Mouse (Mus musculus) gastrocnemius, adult 18-20 months (tissue): Measurements from ENCODE around the gene Ifitm7. TPM values are rescaled to one million over a fixed set of nuclear protein-coding genes. Genes with fewer than 3 reads are reported as not detected.
"Not testable (repeated sequence)": the region's sequence is repeated elsewhere in the genome, so short reads cannot be mapped to it uniquely, and the experiment has no call there.

Source experiments
- DNase-seq: peaks from one replicate; pipeline ENCODE4 v3.0.0; 2021; ENCODE audit warnings: low spot score
- total RNA-seq, 2 experiments: library from RNA; stranded (reverse); gene quantifications; 2 replicates each; pipeline ENCODE4 v1.2.3; 2021

The Ifitm7 gene
- total RNA-seq, 2 experiments from 2014 or later = not detected

- DNase-seq = not testable (repeated sequence)
Measured at GRCm38 (mm10) chr16:13981726-13982125, 5.0 kb downstream of the Ifitm7 start.

- DNase-seq = not testable (repeated sequence)
Measured at GRCm38 (mm10) chr16:13977026-13977425, 9.7 kb downstream of the Ifitm7 start.

- not testable (repeated sequence) for DNase-seq
Measured at GRCm38 (mm10) chr16:13976358-13976896, 10.3 kb downstream of the Ifitm7 start.

GRCm38 (mm10) chr16:13972051-13972450 is 14.6 kb downstream of the Ifitm7 start:
- DNase-seq = no peak

- no peak for DNase-seq
Measured at GRCm38 (mm10) chr16:13969096-13969495, 17.6 kb downstream of the Ifitm7 start.

- no peak for DNase-seq
Measured at GRCm38 (mm10) chr16:13962053-13962452, 24.6 kb downstream of the Ifitm7 start.

- DNase-seq = no peak
Measured at GRCm38 (mm10) chr16:13951245-13951644, 35.4 kb downstream of the Ifitm7 start.

- DNase-seq = no peak
Measured at GRCm38 (mm10) chr16:13946306-13946705, 40.4 kb downstream of the Ifitm7 start.

- no peak for DNase-seq
Measured at GRCm38 (mm10) chr16:13945153-13945552, 41.5 kb downstream of the Ifitm7 start.

GRCm38 (mm10) chr16:13944752-13945151 is 41.9 kb downstream of the Ifitm7 start:
- no peak for DNase-seq

- no peak for DNase-seq
Measured at GRCm38 (mm10) chr16:13944178-13944577, 42.5 kb downstream of the Ifitm7 start.

GRCm38 (mm10) chr16:13940847-13941395 is 45.8 kb downstream of the Ifitm7 start:
- no peak for DNase-seq

GRCm38 (mm10) chr16:13940139-13940846 is 46.4 kb downstream of the Ifitm7 start:
- no peak for DNase-seq

Other genes with a start within 250 kb of the Ifitm7 start
- gene Rrn3, start 206.2 kb downstream of the Ifitm7 start, total RNA-seq = 10 to 100 TPM; 33.3 to 36.5 TPM
- 10 to 100 TPM; 40.2 to 43.4 TPM for gene Ntan1, start 168.0 kb downstream of the Ifitm7 start, total RNA-seq
- gene Pdxdc1, start 83.8 kb downstream of the Ifitm7 start, total RNA-seq = 10 to 100 TPM; 46.9 to 51.1 TPM
- under 1 TPM; 0.50 to 0.85 TPM for gene Mpv17l, start 83.7 kb downstream of the Ifitm7 start, total RNA-seq
- gene 2900011O08Rik, start 284 bp downstream of the Ifitm7 start, total RNA-seq = not detected
- gene Nde1, start 176.4 kb upstream of the Ifitm7 start, total RNA-seq = 10 to 100 TPM; 28.6 to 31.3 TPM
- 10 to 100 TPM; 21.5 to 22.6 TPM for gene Marf1, start 176.5 kb upstream of the Ifitm7 start, total RNA-seq